Mouse (Mus musculus) kidney, postnatal 36 days (tissue): ENCODE data around the gene Dnal4.

Experiments used
- DNase-seq, 2 experiments: peaks; one replicate each; pipeline ENCODE4 v3.0.0; 2021 to 2022; ENCODE audit warnings: mixed read lengths in 2 of 2

Dnal4 gene

DNA sequence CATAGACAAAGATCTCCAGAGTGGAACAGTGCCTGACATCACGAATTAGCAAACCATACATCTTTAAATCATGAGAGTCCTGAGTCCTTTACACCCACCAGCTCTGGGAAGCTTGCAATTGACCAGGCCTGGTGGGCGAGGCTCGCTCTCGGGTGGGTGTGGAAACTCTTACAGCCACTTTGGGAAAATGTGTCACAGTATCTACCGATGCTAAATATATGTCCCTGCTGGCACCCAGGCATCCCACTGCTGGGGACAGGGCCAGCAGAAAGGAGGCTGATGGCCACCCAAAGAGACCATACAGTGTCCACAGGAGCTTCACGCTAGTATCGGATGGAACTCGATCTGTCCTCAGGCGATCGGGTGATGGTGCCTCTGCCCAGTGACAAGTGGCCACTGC lies 20.9 kb upstream of the Dnal4 start:
- DNase-seq: no peak

DNA sequence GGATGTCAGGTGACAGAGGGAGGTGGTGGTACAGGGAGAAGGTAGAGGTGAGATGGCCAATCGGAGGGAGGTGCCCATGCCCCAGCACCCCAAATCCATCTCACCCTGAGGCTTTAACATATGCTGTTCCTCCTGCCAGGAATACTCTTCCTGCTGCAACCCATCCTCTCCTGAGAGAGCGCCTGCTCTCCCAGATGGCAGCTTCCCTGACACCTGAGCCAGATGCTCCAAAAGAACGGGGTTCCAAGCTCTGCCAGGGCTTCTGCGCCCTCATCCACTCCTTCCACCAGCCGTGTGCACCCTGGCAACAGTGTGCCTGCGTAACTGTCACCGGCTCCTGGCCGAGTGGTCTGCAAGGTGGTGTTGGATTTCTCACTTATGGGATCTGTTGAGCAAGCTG lies 20.0 kb upstream of the Dnal4 start:
- no peak for DNase-seq

GRCm38 (mm10) chr15:79797096-79797495 lies 19.4 kb upstream of the Dnal4 start:
- DNase-seq: no peak

DNA sequence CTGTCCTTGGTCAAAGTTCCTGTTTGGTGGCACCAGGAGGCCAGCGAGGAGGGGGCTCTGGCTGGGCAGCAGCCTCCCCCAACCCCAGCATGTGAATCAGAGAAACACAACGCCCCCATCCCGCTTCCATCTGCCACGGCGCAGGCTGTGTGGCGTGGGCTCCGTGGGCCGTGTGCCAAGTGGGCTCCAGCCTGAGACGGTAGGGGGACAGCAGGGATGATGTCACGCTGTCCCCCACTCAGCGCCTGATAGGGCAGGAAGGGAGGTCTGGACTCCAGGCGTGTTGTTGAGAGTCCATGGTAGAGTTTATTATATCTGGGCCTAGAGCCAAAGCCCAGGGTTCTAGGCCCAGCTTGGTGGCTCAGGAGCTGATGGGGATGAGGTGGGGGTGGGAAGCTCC lies 18.6 kb upstream of the Dnal4 start:
- no peak for DNase-seq

GRCm38 (mm10) chr15:79794173-79794572 lies 16.5 kb upstream of the Dnal4 start:
- DNase-seq: no peak

GRCm38 (mm10) chr15:79793076-79793475 lies 15.4 kb upstream of the Dnal4 start:
- no peak for DNase-seq

DNA sequence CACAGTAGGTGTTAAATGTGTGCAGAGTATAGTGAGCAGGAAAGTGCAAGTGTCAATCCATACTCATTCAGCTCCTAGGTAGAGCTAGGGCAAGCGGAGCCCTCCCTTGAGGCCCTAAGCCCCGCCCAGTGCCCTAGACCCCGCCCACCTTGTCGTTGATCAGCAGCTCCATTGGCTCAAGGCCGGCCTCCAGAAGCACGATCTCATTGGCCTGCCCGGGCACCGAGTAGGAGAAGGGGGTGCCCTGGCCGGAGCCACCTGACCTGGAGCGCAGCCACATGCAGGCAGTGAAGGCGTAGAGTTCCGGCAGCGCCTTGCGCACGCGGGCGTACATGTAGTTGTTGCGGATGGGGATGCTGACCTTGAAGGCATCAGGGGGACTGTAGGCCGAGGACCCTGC lies 14.8 kb upstream of the Dnal4 start:
- DNase-seq: no peak

- DNase-seq: peak; percentile 46 to 84
These were observed 13.9 kb upstream of the Dnal4 start for GRCm38 (mm10) chr15:79791502-79791901.

DNA sequence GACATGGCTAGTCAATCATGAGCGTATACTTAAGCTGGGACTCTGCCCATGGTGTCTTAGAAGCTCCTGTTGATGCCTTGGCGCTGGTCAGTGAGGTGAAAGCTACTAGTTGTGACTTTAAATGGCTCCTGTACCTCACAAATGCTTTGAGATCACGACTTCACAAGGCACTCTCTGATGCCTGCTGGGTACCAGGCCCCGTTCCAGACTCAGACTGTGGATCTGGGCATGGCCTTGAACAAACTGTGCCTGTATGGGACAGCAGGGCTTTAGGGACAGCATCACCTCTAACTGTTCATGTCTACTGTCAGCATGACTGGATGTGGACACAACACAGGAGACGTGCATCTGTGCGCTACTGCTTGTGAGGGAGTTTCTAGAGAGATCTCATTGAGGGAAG lies 13.3 kb upstream of the Dnal4 start:
- DNase-seq: no peak

DNA sequence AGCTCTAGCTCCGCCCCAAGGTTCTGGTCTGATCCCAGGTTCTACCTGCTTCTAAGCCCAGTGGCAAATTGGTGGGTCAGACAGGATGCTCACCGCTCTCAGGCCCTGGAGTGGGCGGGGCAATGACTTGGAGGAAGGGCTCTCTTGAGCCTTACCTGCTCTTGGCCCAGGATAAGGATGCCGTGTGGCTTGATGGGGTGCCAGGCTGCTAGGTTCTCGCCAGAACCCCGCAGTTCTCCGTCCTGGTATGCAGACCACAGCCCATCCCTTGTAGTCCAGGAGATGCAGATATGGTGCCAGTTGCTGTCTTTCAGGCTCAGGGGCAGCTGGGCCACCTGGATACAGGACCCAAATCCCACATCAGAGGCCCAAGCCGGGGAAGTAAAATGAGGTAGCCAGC lies 12.5 kb upstream of the Dnal4 start:
- no peak for DNase-seq

DNA sequence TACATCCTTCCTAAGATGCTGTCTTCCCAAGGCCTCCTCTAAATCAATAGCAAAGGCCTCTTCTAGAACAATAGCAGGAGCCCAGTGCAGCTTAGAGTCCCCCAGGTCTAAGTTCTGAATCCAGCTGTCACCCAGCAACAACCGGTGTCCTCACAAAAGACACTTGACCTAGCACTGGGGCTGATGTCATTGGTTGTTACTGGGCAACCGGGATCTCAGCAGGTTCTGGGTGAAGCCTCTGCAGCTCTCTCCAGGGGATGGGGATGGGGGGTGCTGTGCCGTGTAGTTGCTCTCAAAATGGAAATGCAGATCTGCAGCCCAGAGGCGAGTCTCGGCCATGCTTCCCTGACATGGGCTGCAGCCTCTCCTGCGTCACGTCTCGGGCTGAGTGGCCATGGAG lies 10.2 kb upstream of the Dnal4 start:
- DNase-seq: no peak

- no peak for DNase-seq
These were observed 7.4 kb upstream of the Dnal4 start for GRCm38 (mm10) chr15:79785056-79785455.

GRCm38 (mm10) chr15:79775662-79776061 lies 2.0 kb downstream of the Dnal4 start:
- DNase-seq: no peak

DNA sequence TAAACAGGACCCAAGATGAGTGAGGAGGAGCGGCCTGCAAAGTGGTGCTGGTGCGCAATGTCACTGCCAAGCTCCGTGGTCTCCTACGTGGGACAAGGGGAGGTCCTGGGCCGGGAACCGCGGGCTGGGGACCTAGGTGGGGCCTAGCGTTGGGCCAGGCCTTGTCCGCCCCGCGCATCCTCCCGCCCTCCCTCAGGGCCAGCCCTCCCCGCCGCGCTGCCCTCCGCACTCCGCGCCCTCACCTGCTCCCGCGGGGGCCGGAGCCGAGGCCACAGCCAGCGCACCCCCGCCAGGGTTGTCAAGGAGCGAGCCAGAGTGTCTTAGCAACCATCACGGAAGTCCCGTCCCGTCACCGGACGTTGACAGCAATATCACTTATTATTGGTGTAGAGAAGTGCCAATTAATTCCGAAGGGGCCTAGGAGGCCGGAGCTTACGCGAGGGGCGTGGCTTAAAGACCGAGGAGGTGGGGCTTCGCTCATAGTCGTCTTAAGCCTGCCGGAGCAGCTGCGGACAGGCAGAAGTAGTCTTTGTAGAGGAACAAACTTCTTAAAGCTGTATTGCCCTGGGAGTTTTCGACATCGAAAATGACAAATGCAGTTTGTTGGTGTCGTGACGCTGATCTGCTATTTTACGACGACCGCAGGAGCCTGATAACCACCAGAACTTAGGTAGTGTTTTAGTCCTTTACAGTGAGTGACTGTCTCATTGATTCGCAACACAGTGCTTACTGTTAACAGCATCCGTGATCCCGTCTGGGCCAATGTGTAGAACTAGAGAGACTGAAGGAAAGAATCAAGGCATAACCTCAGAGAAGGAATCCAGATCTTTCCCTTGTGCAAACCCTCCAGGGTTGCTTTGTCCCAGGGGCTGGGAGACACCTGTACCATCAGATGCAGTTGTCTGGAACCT lies 3.3 kb downstream of the Dnal4 start:
- peak; percentile 98 to 99 for DNase-seq

- DNase-seq: no peak
These were observed 6.9 kb downstream of the Dnal4 start for GRCm38 (mm10) chr15:79770629-79771240.

DNA sequence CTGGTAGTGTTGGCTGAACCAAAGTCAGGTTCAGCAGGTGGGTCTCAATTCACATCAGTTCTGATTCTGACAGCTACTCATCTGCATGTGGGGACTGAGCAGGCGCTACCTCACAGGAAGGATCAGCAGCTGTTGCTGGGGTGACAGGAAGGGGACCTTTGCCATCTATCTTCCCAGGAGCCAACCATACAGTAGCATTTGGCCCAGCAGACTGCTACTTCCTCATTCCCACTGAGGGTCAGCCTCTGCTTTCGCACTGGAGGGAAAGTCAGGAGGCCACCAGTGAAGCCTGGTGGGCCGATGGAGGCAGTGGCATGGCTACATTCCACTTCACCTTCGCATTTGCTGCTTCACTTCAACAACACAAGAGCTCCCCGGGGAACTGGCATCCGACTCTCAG lies 9.3 kb downstream of the Dnal4 start:
- DNase-seq: no peak

DNA sequence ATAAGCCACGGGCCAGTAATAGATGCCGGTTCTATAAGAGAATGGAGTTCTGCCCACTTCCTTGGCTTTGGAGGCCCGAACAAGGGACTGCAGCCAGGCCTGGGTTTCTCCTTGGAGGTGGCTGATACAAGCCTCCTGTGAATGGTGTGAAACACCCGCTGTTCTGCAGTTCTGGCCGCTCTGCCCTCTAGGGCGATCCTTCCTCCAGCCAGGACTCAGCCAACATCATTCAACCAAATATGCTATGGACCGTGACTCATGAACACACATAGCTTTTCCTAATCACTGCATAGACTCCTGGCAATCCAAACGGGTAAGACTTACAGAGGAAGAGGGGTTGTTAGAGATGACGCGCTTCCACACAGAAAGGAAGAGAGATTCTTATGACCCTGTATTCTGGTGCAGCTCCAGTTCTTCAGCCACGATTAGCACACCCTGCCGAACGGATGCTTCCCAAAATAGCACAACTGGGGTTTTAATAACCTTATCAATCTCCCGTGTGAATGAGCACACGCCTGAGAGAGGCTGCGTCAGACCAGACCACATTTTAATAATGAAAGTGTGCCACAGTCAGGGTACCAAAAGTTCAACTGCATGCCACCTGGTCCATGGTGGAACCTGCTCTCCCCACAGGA lies 10.2 kb downstream of the Dnal4 start:
- no peak for DNase-seq

- no peak for DNase-seq
These were observed 11.0 kb downstream of the Dnal4 start for GRCm38 (mm10) chr15:79766586-79767071.

DNA sequence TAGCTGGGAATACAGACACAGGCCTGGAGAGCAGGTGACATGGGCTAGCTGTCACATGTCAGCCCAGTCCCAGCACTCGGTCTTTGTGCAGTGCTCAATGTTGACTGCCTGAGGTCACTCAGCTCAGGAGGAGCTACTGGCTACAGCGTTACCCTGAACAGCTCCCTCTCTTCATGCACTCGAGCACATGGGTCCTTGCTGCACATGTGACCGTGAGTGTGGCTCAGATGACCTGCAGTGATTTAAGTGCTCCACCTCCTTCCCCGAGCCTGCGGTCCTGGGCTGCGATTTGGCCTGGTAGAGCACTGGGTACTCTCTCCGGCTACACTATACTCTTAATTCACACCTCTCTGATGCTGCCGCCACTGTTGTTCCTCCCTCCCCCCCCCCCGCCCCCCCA lies 11.5 kb downstream of the Dnal4 start:
- no peak for DNase-seq

DNA sequence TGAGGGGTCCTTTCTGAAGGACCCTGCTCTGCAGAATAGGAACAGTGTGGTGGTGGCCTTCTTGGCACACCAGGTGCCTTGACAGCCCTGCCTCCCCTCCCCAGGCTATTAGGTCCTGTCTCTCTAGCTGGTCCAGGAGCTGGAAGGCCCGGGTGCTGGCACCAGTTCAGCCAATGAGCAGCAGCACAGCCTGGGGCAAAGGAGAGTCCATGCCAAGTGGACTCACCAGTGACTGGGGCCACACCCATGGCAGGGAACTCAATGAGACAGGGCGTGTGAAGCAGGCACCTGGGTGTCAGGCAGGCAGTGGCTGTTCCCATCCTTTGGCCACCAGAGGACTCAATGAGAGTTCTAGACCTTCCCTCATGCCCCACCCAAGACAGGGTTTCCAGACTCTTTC lies 12.3 kb downstream of the Dnal4 start:
- peak; percentile 83 to 88 for DNase-seq

GRCm38 (mm10) chr15:79764539-79765267 lies 12.9 kb downstream of the Dnal4 start:
- DNase-seq: no peak

DNA sequence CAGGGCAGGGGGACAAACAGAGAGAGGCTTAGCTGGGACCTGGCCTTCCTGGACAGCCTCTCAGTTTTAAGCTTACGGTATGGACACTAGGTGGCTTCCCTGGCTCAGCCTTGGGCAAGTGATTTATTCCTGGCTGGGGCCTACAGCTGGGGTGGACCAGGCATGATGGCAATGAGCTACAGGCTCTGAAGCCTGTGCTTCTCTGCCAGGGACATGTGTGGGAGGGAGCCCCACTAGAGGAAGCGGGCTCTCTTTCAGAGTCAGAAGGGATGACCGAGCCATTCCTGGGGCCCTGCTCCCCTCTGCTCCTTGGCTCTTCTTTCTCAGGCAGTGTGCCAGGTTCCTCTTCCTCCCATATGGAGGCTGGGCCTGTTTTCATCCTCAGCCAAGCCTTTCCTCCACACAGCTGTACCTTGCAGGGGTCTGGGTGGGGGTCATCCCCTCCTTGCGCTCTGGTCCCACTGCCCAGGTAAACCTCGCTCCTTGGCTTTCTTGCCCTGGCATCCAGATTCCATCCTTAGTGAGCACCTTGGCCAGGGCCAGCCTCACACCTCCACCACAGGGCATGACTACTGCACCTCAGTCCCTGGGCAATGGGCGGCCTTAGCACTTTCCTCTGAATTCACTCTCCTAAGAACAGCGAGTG lies 13.9 kb downstream of the Dnal4 start:
- DNase-seq: no peak

DNA sequence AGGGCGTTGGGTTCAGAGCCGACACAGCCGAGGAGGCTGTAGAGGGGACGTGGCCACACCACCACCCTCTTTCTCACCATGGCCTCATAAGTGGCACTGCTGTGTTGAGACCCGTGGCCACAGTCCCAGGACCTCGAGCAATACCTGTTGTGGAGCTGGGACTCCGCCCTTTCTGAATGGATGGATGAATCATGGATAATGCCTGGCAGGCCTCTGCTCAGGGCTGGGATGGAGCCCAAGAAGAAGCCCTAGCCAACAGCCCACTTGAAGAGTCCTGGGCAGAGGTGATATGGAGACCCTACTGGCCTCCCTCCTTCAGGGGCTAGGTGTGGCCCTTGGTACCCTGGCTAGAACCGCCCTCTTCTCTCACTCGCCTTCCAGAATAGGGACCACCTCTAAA lies 14.6 kb downstream of the Dnal4 start:
- DNase-seq: no peak
